Mouse (Mus musculus) limb, embryonic 13.5 days (tissue): ENCODE results near the gene Lcor. TPM values are rescaled to one million over a fixed set of nuclear protein-coding genes. Genes with fewer than 3 reads are reported as not detected.

ENCODE experiments used
- ATAC-seq: fragments of 200-750 bp; cut with Nextera tagmentation; 2 replicates; pipeline ENCODE4 v1.8.0; 2017; ENCODE audit warnings: low read depth, moderate number of reproducible peaks, moderate TSS enrichment; ENCODE audit not compliant: low FRiP score
- H3K27ac ChIP-seq: fragments of 300-500 bp; sonication (generic); 2 replicates; pipeline ENCODE4 v1.5.1; 2015; ENCODE audit warnings: inconsistent platforms, mild to moderate bottlenecking, moderate library complexity
- H3K27me3 ChIP-seq: fragments of 300-500 bp; sonication (generic); 2 replicates; pipeline ENCODE4 v1.6.1; 2015; ENCODE audit warnings: mild to moderate bottlenecking, inconsistent platforms
- H3K36me3 ChIP-seq: fragments of 300-500 bp; sonication (generic); 2 replicates; pipeline ENCODE4 v1.6.1; 2015; ENCODE audit warnings: inconsistent platforms, mild to moderate bottlenecking, moderate library complexity
- H3K4me1 ChIP-seq: fragments of 300-500 bp; sonication (generic); 2 replicates; pipeline ENCODE4 v1.6.1; 2015; ENCODE audit warnings: inconsistent platforms
- H3K4me2 ChIP-seq: fragments of 300-500 bp; sonication (generic); replicated peaks from 2 replicates; pipeline ENCODE4 v1.6.1; 2015; ENCODE audit warnings: inconsistent platforms, mild to moderate bottlenecking, moderate library complexity
- H3K4me3 ChIP-seq: fragments of 300-500 bp; sonication (generic); 2 replicates; pipeline ENCODE4 v1.5.1; 2015; ENCODE audit warnings: moderate library complexity, mild to moderate bottlenecking, inconsistent platforms
- H3K9ac ChIP-seq: fragments of 300-500 bp; sonication (generic); 2 replicates; pipeline ENCODE4 v1.6.1; 2015; ENCODE audit warnings: mild to moderate bottlenecking, inconsistent platforms
- H3K9me3 ChIP-seq: fragments of 300-500 bp; sonication (generic); 2 replicates; pipeline ENCODE4 v1.6.1; 2016; ENCODE audit warnings: inconsistent platforms
- WGBS: fragments of 180-500 bp; shearing (Covaris S2); methylation state at CpG from one replicate; pipeline ENCODE4 v1.1.7; 2015; 5-methylcytosine and 5-hydroxymethylcytosine counted together
- polyA plus RNA-seq: library from polyadenylated mRNA; unstranded; fragments of >200 nt; fragmentation: Nextera tagmentation; extraction: Ambion mirVana; gene quantifications from 2 replicates; pipeline ENCODE4 v1.2.1, GENCODE M21; 2015

Lcor gene
- polyA plus RNA-seq, 1 experiment from 2014 or later: 10.5 TPM

DNA sequence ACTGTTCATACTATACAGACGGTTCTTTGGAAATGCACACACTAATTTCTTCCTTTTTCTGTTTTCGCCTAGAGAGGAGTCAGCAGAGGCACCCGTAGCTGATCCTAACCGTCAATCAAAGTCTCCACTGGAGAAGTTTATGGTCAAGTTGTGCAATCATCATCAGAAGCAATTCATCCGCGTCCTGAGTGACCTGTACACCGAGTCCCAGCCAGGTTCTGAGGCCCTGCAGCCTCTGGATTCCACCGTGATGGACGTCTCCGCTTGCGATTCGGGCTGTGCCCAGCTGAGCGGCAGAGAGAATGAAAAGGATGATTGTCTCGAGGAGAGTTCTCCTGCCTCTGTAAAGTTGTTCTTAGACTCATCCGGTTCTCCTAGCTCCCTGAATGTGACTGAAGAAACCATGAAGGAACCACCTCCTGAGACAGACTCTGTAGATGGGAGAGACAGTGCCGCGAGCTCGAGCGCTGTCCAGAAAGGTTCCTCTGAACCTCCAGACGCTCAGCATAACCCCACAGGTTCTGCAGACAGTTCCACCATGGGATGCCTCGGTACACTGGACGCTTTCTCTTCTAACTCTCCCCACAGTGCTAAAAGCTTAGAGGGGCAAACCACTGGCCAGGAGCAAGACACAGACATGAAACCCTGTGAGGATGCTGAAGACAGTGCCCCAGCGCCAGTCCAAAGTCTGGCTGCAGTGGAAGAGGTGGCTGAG is 99.4 kb downstream of the Lcor start, which contains the start of gene Gm340:
Gene Gm340 (plus strand): TSS at position 665 of the 715 bp plus-strand sequence.
- ATAC-seq: no peak

DNA sequence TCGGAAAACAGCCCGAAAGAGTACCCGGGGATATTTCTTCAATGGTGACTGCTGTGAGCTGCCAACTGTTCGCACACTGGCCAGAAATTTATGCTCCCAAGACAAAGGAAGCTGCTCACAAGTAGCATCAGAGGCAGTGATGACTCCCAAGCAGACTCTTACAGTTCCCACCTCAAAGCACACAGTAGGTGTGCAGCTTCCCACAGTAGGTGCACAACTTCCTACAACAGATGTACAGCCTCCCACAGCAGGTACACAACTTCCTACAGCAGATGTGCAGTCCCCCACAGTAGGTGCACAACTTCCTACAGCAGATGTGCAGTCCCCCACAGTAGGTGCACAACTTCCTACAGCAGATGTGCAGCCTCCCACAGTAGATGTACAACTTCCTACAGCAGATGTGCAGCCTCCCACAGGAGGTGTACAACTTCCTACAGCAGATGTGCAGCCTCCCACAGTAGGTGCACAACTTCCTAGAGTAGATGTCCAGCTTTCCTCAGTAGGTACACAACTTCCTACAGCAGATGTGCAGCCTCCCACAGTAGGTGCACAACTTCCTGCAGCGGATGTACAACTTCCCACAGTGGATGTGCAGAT is 100.6 kb downstream of the Lcor start:
- no peak for ATAC-seq
- H3K4me1 ChIP-seq: no peaks in the 10 kb centered on the region

More for the DNA sequence above, 99.4 kb downstream of the Lcor start, which contains the start of gene Gm340:
- Histone ChIP-seq H3K4me2 (no peak within 1 kb of the TSS), H3K36me3 (peaks cover 49% of the 10 kb centered on the region), H3K27me3 (no peaks in the 10 kb centered on the region), H3K9me3 (no peaks in the 10 kb centered on the region), H3K4me1 (no peaks in the 10 kb centered on the region), H3K4me3 (no peak within 1 kb of the TSS), H3K27ac (no peak within 1 kb of the TSS), H3K9ac (no peak within 1 kb of the TSS)
- 93% methylated on average over 23 of the region's 23 CpGs for WGBS

DNA sequence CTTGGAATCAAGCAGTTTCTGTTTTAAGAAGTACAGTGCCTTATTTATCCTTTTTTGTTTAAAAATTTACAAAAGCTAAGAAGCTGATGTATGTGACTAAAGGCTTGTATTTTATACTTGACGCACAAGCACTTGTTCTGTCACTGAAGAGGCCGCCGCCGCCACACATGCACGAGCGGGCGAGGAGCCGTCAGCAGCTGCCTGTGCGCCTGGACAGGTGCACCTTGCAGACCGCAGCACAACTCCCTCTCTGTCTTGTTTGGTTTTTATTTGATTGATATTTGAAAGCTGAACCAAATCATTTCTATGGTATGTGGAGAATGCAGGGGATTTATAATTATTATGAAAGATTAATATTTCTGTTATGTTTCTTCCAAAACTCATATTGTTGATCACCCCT is 104.3 kb downstream of the Lcor start:
- no peaks in the 10 kb centered on the region for H3K27me3 ChIP-seq
- no peaks in the 10 kb centered on the region for H3K9me3 ChIP-seq
- H3K9ac ChIP-seq: no peak overlapping the region
- H3K27ac ChIP-seq: no peak overlapping the region
- no peaks in the 10 kb centered on the region for H3K4me1 ChIP-seq
- ATAC-seq: no peak
- no peak overlapping the region for H3K4me3 ChIP-seq
- no peak overlapping the region for H3K4me2 ChIP-seq
- WGBS: 88% methylated on average over 10 of the region's 10 CpGs
- peaks cover 46% of the 10 kb centered on the region for H3K36me3 ChIP-seq

More for the DNA sequence above, 100.6 kb downstream of the Lcor start:
- Histone ChIP-seq H3K4me2 (no peak overlapping the region), H3K27me3 (no peaks in the 10 kb centered on the region), H3K4me3 (no peak overlapping the region), H3K9ac (no peak overlapping the region), H3K36me3 (peaks cover 49% of the 10 kb centered on the region), H3K9me3 (no peaks in the 10 kb centered on the region), H3K27ac (no peak overlapping the region)
- 96% methylated on average over 5 of the region's 5 CpGs for WGBS

DNA sequence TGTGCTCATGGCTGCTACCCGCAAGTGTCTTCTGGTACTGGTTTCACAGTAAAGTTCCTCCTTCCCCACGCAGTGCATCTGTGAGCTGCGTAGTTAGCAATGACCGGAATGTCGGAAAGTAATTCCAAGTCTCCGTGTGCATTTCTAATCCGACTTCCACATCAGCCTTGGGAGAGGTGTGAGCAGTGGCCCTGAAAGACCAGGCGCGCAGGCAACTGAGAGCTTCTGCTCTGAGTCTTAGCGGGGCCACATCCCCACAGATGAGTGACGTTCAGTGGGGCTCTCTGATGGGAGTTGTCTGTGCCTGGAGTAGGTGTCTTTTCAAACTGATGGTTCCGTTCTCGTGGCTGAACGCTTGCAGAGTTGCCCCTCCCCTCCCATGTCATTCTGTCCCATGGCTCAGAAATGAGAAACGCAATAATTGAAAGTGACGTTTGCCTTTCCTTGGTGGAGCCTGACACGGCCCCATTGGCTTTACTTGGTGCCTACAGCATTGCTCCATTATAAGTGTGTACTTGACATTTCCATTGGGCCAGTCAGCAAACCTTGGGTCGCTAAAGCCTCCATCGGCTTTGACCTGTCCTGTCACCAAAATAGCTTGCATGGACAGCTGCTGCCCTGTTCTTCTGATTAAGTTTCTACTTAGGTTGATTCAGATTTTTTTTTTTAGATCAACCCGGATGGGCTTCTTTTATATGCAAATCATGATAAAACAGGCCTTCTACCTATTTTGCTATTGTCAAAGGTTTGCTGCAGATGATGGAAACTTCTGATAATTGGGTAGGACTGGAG is 105.2 kb downstream of the Lcor start:
- no peak overlapping the region for H3K27ac ChIP-seq
- H3K9ac ChIP-seq: no peak overlapping the region
- no peaks in the 10 kb centered on the region for H3K27me3 ChIP-seq
- peaks cover 37% of the 10 kb centered on the region for H3K36me3 ChIP-seq
- ATAC-seq: no peak
- H3K4me3 ChIP-seq: no peak overlapping the region
- no peaks in the 10 kb centered on the region for H3K9me3 ChIP-seq
- WGBS: 90% methylated on average over 20 of the region's 20 CpGs
- no peaks in the 10 kb centered on the region for H3K4me1 ChIP-seq
- H3K4me2 ChIP-seq: no peak overlapping the region

DNA sequence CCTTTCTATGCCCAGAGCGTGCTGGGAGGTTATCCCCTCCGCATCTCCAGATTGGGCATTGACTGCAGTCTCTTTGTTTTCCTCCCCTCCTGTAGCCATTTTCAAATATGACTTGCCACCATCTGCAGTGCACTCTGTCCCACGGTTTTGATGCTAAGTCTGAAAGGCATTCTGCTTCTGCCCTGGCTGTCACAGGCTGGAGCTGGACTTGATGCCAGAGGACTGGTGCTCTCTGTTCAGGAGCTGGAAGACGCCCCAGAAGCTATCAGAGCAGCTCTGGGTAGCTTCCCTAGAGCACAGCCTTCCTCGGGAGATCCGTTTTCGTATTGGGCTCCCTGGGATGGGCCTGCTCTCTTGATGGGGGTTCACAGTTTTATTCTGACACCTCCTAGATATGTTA is 106.6 kb downstream of the Lcor start:
- no peak for ATAC-seq
- H3K27me3 ChIP-seq: no peaks in the 10 kb centered on the region
- no peak overlapping the region for H3K9ac ChIP-seq
- 84% methylated on average over 7 of the region's 7 CpGs for WGBS
- H3K4me2 ChIP-seq: no peak overlapping the region
- peaks cover 24% of the 10 kb centered on the region for H3K36me3 ChIP-seq
- no peak overlapping the region for H3K4me3 ChIP-seq
- H3K27ac ChIP-seq: no peak overlapping the region
- H3K9me3 ChIP-seq: no peaks in the 10 kb centered on the region
- no peaks in the 10 kb centered on the region for H3K4me1 ChIP-seq

DNA sequence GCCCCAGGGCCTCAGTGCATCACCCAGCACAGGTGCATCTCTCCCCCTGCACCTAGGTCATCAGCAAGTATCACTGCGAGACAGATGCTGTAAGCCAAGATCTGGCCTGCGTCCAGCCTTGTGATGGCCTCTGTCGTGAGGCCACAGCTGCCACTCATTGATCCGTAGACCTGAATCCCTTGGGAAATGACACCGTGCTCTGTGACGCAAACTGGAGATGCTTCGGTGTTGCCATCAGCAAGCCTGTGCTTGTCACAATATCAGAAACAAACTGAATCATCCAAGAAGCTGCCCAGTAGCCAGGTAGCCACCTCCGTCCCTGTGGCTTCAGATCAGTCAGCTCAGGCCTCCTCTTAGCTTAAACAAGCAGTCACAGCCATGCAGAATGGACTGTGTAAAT is 107.2 kb downstream of the Lcor start:
- Histone ChIP-seq H3K9ac (no peak overlapping the region), H3K4me1 (0 out of 2 replicates have a peak, but pooled peaks cover 2% of the 10 kb centered on the region), H3K27ac (no peak overlapping the region), H3K9me3 (no peaks in the 10 kb centered on the region), H3K4me3 (no peak overlapping the region), H3K36me3 (peaks cover 18% of the 10 kb centered on the region), H3K27me3 (no peaks in the 10 kb centered on the region), H3K4me2 (no peak overlapping the region)
- no peak for ATAC-seq
- WGBS: 84% methylated on average over 8 of the region's 8 CpGs

DNA sequence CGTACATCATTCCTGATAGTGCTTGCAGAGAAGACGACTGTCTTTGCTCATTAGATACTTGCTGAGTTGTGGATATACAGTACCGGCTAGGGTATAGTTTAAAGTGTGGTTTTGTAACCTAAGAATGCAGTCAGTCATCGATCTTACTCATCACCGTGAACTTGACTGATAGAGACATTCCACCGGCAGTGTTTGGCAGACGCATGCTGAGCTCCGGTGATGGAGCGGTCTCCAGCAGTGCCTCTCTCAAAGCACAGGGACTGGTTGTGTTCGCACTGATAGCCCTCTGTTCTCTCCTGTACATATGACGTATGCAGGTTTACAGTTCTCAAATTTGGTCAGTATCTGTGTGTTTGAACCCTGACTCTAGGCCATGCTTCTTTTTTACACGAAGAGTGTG is 109.4 kb downstream of the Lcor start:
- ATAC-seq: no peak
- Histone ChIP-seq H3K9me3 (no peaks in the 10 kb centered on the region), H3K27ac (no peak overlapping the region), H3K27me3 (no peaks in the 10 kb centered on the region), H3K36me3 (no peaks in the 10 kb centered on the region; the same call in 1 of the 2 replicates), H3K9ac (no peak overlapping the region), H3K4me1 (peaks cover 13% of the 10 kb centered on the region; the same call in 1 of the 2 replicates), H3K4me3 (no peak overlapping the region), H3K4me2 (no peak overlapping the region)
- 81% methylated on average over 12 of the region's 12 CpGs for WGBS

DNA sequence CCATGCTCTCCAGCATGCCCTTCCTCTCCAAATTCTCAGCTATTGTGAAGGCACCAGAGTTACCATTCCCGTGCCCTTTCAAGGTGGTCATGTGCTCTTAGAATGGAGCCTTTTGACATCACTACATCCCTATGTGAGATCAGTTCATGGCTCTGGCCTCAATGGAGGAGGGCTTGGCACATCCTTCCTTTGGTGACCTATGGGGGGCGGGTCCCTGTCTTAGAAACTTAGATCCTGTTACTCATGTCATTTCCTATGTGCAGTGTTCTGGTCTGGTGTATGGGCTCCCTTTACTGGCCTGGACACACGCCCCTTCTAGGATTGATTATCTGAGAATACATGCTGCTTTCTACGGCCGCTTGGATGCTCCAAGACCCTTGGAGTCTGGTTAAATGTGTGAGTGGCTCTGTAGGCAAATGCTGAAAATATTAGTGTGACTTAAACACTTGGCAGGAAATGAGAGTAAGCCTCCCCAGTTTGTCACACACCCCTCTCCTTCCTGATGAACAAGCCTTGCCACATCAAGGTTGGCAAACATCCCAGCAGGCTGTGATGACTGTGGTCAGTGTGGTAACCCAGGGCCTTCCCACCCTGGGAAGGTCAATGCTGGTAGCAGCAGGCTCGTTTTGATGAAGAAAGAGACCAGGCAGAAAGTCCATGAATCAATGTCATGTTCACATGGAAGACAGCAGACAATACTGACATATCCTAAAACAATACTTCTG is 114.9 kb downstream of the Lcor start:
- Histone ChIP-seq H3K4me2 (no peak overlapping the region), H3K9ac (no peak overlapping the region), H3K36me3 (no peaks in the 10 kb centered on the region), H3K9me3 (no peaks in the 10 kb centered on the region), H3K27ac (no peak overlapping the region), H3K4me1 (peaks cover 13% of the 10 kb centered on the region; the same call in 1 of the 2 replicates), H3K4me3 (no peak overlapping the region), H3K27me3 (no peaks in the 10 kb centered on the region)
- ATAC-seq: no peak
- WGBS: 81% methylated on average over 6 of the region's 6 CpGs

DNA sequence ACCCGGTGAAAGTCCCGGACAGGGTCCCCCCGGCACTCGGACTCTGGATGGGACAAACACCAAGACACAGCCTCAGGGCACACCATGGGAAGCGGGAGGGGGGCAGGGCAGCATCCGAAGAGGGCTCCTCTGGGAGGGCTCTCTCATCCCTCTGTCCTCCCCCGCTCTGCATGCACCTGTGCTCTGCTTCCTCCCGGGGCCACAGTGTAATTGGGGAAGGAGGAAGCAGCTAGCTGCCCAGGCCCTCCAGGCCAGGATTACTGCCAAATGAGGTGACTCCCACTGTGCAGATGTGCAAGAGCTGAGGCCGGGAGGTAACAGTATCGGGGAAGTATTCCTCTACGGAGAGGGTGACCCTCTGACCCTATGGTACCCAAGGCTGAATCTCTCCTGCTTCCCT is 118.2 kb downstream of the Lcor start:
- Histone ChIP-seq H3K9ac (no peak overlapping the region), H3K27ac (no peak overlapping the region), H3K9me3 (no peaks in the 10 kb centered on the region), H3K4me1 (peaks cover 6% of the 10 kb centered on the region; the same call in 1 of the 2 replicates), H3K4me3 (no peak overlapping the region), H3K27me3 (no peaks in the 10 kb centered on the region), H3K36me3 (no peaks in the 10 kb centered on the region), H3K4me2 (no peak overlapping the region)
- ATAC-seq: no peak
- WGBS: 46% methylated on average over 11 of the region's 11 CpGs

DNA sequence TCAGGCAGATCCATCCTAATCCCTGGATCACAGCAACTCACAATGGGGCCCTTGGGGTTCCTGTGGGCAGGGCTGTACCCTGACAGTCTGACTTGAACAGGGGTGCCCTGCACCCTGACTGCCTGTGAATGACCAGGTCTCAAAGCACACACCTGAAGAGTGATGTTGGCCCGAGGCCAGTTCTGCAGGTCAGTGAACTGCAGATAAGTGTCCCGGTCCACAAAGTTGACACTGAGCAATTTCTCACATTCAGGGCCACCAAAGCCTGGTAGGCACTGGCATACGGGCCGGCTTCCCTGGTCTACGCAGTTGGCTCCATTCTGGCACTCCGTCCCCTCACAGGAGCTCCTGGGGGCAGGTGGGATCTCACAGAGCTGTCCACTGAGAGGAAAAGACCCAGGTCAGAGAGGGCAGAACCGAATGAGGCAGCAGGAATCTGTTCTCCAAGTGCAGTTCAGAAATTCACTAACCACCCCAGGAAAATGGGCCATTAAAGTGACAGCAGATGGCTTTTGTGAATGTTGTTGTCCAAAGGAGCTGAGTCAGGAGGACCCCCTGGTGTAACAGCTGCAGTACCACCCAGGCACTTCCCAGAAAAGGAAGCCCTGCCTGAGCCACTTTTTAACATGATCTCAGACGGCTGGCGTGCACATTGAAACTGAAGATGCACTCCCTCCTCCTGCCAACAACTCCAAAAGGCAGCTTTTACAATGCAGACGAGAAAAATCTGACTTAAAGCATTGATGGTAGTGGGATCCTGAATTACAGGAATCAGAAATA is 124.0 kb downstream of the Lcor start:
- ATAC-seq: no peak
- Histone ChIP-seq H3K4me2 (no peak overlapping the region), H3K4me3 (no peak overlapping the region), H3K9me3 (no peaks in the 10 kb centered on the region), H3K36me3 (no peaks in the 10 kb centered on the region), H3K27ac (no peak overlapping the region), H3K9ac (no peak overlapping the region), H3K27me3 (no peaks in the 10 kb centered on the region), H3K4me1 (no peaks in the 10 kb centered on the region)
- 72% methylated on average over 10 of the region's 10 CpGs for WGBS

DNA sequence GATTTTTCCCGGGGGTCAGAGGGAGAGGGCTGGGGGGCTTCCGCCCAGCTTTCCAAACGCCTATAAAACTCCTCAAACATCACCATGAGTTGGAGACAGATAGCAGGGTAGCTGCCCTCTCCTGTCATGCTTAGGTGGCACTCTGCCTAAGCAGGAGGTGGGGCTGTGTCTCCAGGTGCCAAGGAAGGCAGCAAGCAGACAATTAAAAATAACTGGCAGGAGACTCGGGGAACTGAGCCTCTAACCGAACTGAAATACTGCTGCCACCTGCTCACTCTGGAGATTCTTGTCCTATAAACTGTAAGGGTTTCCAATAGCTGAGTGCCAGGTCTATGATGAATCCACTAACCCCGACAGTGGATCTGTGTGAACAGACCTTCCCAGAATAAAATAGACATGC is 129.2 kb downstream of the Lcor start:
- no peak overlapping the region for H3K4me3 ChIP-seq
- H3K4me1 ChIP-seq: peaks cover 12% of the 10 kb centered on the region
- H3K9ac ChIP-seq: no peak overlapping the region
- H3K27me3 ChIP-seq: peaks cover 16% of the 10 kb centered on the region
- H3K36me3 ChIP-seq: no peaks in the 10 kb centered on the region
- H3K9me3 ChIP-seq: no peaks in the 10 kb centered on the region
- no peak for ATAC-seq
- 63% methylated on average over 6 of the region's 6 CpGs for WGBS
- H3K27ac ChIP-seq: no peak overlapping the region
- H3K4me2 ChIP-seq: no peak overlapping the region
